Mouse (Mus musculus) 416B (cell line): ENCODE data around the gene Ppcs.

ENCODE experiments used
- DNase-seq: peaks from one replicate; pipeline ENCODE4 v3.0.0; 2011; ENCODE audit warnings: low read depth

Ppcs gene

DNA sequence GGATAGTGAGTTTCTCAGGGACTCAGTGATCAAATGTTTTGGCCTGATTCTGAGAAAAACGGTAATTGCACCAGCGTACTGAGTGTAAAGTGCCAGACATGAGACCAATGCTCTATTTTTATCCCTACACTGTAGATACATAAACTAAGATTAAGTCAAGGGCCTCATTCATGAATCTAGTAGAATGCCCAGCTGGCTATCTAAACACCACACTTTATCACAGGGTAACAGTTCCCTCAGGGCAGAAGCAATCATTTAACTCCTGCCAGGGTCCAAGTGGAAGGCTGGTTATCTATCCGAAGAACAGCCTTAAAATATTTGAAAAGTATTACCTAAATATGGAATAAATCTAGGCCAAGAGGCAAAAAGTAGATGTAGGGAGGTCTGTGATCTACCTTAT is 4.3 kb downstream of the Ppcs start:
- no peak for DNase-seq

DNA sequence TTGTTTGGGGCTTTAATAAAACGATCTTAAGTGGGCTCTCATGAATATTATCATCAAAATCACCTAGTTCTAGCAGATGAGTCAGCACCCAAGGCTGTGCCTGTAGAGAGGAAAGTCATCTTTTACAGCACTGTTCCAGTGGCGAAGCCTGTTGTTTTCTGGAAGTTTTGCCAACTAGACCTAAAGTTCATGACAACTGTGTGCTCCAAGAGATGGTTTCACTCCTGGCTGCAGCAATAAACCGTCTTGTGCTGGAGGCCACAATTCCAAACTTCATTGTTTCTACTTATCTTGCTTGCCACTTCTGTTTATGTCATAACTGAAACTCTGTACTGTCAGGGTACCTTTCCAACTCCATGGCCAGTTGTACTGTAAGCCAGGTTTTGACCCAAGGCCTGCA is 5.0 kb downstream of the Ppcs start:
- no peak for DNase-seq

DNA sequence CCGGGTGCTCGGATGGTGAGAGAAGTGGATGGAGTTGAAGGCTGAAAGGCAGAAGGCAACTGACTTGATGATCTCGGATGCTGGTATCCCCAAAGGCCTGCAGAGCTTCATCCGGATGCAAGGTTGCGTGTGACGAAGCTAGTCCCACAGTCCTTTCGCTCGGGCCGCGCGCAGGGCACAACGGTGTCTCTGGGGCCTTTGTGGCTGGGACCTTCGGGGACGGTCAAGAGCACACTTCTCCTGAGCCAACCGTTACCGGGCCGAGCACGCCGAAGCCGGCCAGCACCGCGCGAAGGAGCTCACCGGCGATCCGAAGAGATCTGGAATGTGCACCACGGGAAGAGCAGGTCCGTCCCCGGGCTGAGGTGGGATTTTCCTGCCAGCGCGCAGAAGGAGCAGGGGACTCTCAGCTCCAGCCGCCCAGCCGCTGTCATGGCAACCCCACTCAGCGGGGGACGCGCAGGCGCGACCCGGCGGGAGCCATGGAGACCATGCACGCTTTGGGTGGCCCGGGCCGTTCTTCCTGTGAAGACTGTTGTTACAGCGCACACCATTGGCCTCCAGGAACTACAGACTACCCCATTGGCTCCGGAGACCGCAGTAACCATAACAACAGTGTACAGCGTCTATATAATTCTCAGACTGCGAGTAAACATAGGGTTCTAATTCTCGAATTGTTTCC is 7.0 kb downstream of the Ppcs start, which contains the start of gene Ccdc30:
Gene Ccdc30, minus strand, starts transcription at position 450 of the 682 bp plus-strand sequence.
- no peak for DNase-seq

DNA sequence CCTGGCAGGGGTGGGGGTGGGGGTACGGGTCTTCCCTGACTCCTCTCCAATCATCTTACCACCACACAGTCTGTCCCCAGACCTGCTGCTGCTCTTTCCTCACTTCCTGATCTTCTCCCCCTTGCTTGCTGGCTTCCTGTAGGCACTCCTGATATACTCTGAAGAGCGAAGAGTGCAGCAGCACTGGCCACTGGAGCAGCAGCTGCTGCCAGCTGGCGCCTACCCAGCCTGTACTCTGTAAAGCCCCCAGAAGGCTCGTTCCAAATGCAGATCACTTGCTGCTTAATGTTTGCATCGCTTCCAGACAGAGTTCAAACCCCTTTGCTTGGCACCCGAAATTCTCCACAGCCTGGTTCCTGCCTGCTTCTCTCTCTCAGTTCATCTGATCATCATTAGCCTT is 9.4 kb downstream of the Ppcs start:
- DNase-seq, result no peak

DNA sequence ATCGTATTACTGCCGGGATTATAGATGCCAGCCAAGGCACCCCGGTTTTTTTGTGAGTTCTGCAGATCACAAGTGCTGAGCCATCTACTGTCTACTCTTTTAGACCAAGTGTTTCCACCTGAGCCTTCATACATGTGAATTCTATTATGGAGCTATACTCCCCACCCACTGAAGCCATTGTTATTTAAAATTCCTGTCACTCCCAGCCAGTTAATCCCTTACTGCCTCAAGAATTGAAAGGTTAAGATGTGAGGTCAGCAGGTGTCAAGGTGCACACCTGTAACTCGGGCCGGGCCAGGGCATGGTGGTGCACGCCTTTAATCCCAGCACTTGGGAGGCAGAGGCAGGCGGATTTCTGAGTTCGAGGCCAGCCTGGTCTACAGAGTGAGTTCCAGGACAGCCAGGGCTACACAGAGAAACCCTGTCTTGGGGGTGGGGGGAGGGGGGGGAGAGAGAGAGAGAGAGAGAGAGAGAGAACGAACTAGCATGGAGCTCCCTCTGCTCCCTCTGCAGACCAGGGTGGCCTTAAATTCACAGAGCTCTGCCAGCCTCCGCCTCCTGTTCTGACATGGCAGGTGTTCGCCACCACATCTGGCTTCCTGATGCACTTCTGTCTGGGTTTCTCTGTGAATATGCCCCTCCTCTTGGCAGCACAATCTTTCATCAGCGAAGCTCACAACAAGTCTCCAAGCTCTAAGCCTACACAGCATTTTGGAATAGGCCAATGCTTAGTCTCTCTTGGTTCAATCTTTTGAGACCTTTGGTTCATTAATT is 10.2 kb downstream of the Ppcs start:
- no peak for DNase-seq

DNA sequence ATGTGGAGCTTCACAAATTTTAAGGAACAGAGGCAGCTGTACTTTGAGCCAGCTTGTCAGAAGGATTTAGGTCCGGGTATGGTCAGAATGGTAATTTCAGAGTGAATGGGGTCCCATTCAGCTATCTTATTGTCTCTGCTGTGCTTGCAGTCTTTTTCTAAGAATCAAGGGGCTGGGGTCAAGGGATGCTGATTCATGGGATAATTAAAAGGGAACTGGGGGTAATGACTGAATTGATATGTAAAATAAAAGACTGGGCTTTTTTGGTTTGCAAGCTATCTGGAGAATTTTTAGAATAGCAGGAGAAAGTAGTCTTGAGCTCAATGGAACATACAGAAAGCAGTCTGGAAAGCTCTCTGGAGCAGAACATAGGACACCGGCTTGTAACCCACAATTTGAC is 18.8 kb downstream of the Ppcs start:
- DNase-seq, result no peak

DNA sequence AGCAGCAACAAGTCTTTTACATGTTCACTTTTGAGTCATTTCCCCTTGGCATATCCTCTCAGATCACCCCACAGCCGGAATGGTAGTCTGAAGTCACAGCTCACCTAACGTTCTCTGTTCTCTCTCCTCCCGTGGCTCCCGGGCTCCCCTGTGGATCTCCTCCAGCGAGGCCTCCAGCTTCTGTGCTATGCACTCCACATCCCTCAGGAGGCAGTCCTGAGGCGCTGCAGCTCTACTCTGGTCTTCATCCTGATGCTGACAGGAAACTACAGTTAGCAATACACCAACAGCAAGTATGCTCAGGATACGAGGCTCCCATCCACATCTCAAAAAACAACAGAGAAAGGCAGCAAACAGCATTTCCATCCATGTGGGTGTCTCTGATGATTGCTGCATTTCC is 21.3 kb downstream of the Ppcs start:
- DNase-seq, result no peak

DNA sequence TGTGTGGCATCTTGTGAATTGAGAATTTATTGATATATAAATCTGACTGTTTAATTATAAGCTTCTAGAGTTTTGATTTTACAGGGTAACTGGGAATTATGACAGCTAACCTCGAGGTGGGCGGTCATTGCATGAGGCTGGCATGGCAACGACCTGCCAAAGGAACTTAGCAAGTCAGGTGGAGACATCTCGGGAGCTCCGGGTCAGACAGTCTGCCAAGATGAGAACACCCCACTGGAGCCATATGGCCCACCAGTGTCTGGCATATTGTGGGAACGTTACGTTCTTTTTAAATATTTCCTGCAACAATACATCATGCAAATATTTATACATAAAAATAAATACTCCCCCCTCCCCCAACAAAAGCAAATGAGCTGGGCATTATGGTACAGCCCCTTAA is 23.5 kb downstream of the Ppcs start:
- no peak for DNase-seq

DNA sequence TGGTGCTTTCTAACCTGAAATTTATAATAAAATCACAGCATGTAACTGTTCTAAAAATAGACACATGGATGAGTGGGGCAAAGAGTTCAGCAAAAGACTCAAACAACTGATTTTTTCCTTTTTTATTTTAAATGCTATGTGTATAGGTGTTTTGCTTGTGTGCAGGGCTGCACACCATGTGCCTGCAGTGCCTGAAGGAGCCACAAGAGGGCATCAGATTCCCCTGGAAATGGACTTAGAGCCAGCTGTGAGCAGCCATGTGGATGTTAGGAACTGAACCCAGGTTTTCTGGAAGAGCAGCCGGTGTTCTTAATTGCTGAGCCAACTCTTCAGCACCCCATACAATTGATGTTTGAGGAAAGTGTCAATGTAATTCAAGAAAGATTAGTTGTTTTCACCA is 31.9 kb downstream of the Ppcs start:
- peak; percentile 59 for DNase-seq

DNA sequence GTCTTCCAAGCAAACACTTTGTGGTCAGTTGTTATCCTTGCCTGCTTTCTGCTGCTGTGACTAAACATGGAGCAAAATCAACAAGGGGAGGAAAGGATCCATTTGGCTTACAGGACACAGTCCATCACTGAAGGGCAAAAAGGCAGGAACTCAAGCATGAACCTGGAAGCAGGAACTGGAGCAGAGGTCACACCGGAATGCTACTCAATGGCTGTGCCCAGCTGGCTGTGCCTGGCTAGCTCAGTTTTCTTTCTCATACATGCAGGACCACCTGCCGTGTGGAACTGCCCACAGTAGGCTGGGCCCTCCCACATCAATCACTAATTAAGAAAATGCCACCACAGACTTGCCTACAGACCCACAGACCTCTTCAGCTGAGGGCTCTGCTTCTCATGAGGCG is 33.0 kb downstream of the Ppcs start:
- no peak for DNase-seq

DNA sequence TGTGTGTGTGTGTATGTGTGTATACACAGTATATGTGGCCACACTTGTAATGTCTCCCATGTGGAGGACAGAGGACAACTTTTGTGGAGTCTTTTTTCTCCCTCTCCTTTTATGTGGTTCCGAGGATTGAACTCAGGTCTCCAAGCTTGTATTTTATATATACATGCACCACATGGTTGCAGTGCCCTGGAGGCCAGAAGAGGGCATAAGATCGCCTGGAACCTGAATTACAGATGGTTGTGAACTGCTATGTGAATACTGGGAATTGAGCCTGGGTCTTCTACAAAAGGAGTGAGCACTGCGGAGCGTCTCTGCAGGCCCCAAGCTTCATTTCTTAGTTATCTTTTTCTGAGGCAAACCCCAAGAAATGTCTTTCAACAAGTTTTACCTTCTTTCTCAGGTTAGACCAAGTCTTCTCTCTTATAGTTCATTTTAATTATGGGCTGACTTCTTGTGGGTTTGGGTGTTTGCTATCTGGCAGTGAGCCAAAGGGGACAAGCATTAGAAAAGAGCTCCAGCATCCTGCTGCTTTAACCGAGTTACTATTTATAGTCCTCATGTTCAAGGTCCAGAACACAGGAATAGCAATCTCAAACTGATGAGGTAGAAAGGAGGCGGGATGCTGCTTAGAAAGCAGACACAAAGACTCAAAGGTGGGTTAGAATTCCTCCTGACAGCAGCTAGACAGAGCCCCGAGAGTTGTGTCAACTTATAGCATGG is 40.6 kb downstream of the Ppcs start:
- DNase-seq, result peak; percentile 35

DNA sequence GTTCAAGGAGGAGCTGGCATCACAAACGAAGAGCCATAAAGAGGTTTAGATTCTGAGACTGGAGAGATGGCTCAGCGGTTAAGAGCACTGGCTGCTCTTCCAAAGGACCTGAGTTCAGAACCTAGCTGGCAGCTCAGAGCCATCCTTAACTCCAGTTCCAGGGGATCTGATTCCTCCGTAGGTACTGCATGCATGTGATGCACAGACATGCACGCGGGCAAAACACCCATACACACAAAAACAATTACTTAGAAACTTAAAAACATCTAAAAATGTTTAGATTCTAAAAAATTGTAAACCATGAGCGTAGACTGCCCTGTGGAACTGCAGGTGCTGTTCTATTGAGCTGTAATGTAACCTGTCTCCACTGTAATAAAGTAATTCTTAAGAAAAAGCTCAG is 52.8 kb downstream of the Ppcs start:
- DNase-seq, result no peak
